Mouse (Mus musculus) embryonic stem cell, embryonic (primary cell): ENCODE measurements around the gene Accs.

Experiments used
- CTCF ChIA-PET, 4 experiments: fragments of 300-600 bp in 2 of 4; fragments of 350-600 bp in 2 of 4; sonication (Branson Sonifier 250); formaldehyde crosslinking; loops; one replicate each; lab custom pipeline; 2022; ENCODE audit warnings: inconsistent platforms in 2 of 4; lab: Charles Lee
- POLR2A ChIA-PET, 4 experiments: fragments of 300-600 bp in 2 of 4; fragments of 350-600 bp in 2 of 4; sonication (Branson Sonifier 250); formaldehyde crosslinking; loops; one replicate each; lab custom pipeline; 2022; ENCODE audit warnings: antibody characterized with exemption in 4 of 4, inconsistent platforms in 1 of 4; lab: Charles Lee

Accs gene

DNA sequence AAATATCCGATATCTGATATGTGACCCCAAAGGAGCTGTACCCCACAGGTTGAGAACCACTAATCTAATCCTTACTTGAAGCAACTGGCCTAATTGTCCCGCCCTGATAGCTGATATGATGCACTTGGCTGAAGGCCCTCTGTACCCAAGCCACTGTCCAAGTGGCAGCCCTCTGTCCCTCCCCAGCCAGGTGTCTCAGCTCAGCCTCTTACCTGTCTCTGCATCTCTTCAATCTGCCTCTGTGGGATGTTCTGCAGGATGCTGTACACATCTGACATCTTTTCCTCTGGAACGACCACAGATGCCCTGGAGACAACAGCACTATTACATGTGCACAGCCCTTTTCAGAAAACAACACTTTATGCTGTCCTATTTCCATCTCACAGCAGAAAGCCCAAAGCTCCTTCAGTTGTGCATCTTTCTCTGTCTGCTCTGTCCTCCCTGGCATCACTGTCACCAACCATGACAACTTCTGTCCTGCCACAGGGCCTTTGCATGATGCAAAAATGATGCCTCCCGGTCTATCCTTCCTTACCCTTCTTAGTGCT is 58.9 kb downstream of the Accs start:
- ChIA-PET POLR2A (no interaction called here), CTCF (interaction anchor here in 3 of 4 experiments (0.6 to 1.9 kb wide), 3 partner anchors 19 to 1233 kb away, joined by 4 to 12 read pairs (median 6); no protein-coding TSS in a partner anchor)

GRCm38 (mm10) chr2:93788557-93788956 is 61.2 kb downstream of the Accs start:
- POLR2A ChIA-PET: interaction anchor here in 2 of 4 experiments (1.0 to 1.5 kb wide), 2 partner anchors 24 to 61 kb away, joined by 3 read pairs; partner anchors contain the start of gene Accs (in 1 of the 2)

DNA sequence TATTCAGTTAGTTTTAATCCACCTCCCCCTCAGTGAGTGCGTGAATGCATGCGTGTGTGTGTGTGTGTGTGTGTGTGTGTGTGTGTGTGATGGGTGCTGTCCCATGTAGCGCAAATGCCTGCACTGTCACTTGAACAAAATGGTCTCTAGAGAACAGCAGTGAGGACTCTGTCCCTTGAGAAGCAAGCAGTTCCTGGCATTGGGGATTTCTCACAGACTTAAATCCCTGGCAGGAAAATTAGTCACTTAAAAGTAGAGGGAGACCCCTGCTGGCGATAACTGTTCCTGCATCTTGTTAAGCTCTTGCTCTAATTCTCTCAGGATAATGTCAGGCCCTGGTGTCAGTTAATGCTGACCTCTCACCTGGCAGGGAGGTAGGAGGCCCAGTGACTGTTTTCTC is 63.6 kb downstream of the Accs start:
- ChIA-PET POLR2A (interaction anchor here (0.6 to 1.9 kb wide), 21 partner anchors 10 to 1730 kb away, joined by 3 to 15 read pairs (median 4); partner anchors contain the start of genes Accs (in 1 of the 4) and Hsd17b12 (in 1 of the 4)), CTCF (interaction anchor here (0.6 to 5.7 kb wide), 106 partner anchors 9 to 1767 kb away, joined by 3 to 66 read pairs (median 4); partner anchors contain the start of genes Ext2 (in 2 of the 4), Accs (in 1 of the 4) and Cd82 (in 1 of the 4))

More at GRCm38 (mm10) chr2:93788557-93788956, 61.2 kb downstream of the Accs start:
- CTCF ChIA-PET: interaction anchor here (1.0 to 5.7 kb wide), 14 partner anchors 10 to 367 kb away, joined by 3 to 66 read pairs (median 5); partner anchors contain the start of gene Ext2 (in 1 of the 4)

DNA sequence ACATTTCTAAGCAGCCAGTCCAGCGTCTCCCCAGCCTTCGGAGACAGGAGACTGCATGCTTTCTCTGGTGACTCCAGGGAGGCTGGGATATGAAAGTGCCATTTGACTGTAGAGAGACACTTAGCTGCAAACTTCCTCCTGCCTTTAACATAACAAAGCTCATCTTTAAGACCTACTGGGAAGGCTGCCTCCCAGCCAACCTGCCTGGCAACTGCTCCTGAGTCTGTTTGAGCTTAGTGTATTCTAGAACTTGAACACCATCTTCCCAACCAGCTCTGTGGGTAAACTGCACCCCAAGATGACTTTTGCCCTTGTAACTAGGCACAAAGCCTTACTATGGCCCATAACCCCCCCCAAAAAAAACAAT is 64.3 kb downstream of the Accs start:
- CTCF ChIA-PET: interaction anchor here (0.5 to 5.7 kb wide), 72 partner anchors 8 to 1829 kb away, joined by 3 to 66 read pairs (median 4); partner anchors contain the start of genes Ext2 (in 3 of the 4), Accs (in 1 of the 4) and Cd82 (in 1 of the 4)

DNA sequence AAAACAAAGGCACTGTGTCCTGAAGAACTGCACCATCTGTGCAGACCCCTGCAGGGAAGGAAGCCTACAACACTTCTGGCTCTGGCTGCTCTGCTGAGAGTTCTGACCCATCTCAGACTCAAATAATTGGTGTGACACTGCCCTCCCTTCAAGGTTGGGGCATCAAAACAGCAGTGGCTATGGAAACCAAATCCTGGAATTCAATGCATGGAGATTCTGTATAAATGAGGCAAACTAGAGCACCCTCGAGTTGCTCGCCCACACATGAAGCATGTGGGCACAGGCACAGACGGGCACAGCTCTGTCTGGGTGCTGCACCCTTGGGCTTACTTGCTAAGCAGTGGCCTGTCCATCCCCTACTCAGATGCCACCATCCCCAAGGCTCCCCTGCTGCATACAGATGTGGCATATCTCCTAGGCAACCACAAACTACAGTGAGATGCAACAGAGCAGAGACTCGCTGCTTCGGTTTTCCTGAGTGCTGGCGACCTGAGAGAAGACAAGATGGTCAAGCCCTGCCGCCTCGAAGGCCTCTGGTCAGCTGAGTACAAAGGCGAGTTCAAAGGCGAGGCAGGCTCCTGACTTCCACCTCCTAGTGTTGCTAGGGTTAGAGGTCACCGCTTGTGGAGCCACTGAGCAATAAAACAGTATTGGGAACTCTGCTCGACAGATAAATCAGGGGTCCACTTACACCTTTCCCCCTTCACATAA is 64.9 kb downstream of the Accs start:
- CTCF ChIA-PET: interaction anchor here (0.5 to 5.7 kb wide), 56 partner anchors 8 to 1828 kb away, joined by 3 to 66 read pairs (median 6); partner anchors contain the start of genes Ext2 (in 2 of the 4), Accs (in 1 of the 4) and Cd82 (in 1 of the 4)
- POLR2A ChIA-PET: interaction anchor here in 3 of 4 experiments (0.6 to 1.9 kb wide), 16 partner anchors 9 to 373 kb away, joined by 3 to 15 read pairs (median 4); partner anchors contain the start of gene Hsd17b12 (in 1 of the 3)

More for the DNA sequence above, 64.3 kb downstream of the Accs start:
- POLR2A ChIA-PET: interaction anchor here in 3 of 4 experiments (0.6 to 1.9 kb wide), 20 partner anchors 9 to 373 kb away, joined by 3 to 15 read pairs (median 4); partner anchors contain the start of gene Hsd17b12 (in 1 of the 3)

GRCm38 (mm10) chr2:93783926-93784539 is 65.7 kb downstream of the Accs start:
- ChIA-PET CTCF (interaction anchor here in 2 of 4 experiments (0.7 to 5.7 kb wide), 6 partner anchors 11 to 308 kb away, joined by 3 to 66 read pairs (median 18); no protein-coding TSS in a partner anchor), POLR2A (no interaction called here)
